Mouse (Mus musculus) heart, adult 2 months (tissue): ENCODE results near the gene Rnf186. TPM values are rescaled to one million over a fixed set of nuclear protein-coding genes. Genes with fewer than 3 reads are reported as not detected.

Experiments used
- DNase-seq, 2 experiments: peaks; one replicate each; pipeline ENCODE4 v3.0.0; 2021
- H3K27ac ChIP-seq: fragments of 200-600 bp; 2 replicates; pipeline ENCODE4 v1.8.1; 2022
- H3K27me3 ChIP-seq: fragments of 200-500 bp; 2 replicates; pipeline ENCODE4 v1.6.1; 2012; ENCODE audit warnings: mild to moderate bottlenecking, low read length, inconsistent platforms, mixed read lengths; ENCODE audit not compliant: control insufficient read depth, insufficient read depth
- H3K36me3 ChIP-seq: fragments of 200-500 bp; 2 replicates; pipeline ENCODE4 v1.6.1; 2012; ENCODE audit warnings: low read length, inconsistent platforms; ENCODE audit not compliant: control insufficient read depth, insufficient read depth
- H3K4me1 ChIP-seq: fragments of 200-500 bp; 2 replicates; pipeline ENCODE4 v1.6.1; 2011; ENCODE audit warnings: low read length; ENCODE audit not compliant: control insufficient read depth, insufficient read depth
- H3K4me3 ChIP-seq: fragments of 200-600 bp; 2 replicates; pipeline ENCODE4 v1.8.1; 2022
- H3K79me2 ChIP-seq: fragments of 200-500 bp; replicated peaks from 2 replicates; pipeline ENCODE4 v1.6.1; 2012; ENCODE audit warnings: mild to moderate bottlenecking, inconsistent platforms, low read length, moderate library complexity, mixed read lengths; ENCODE audit not compliant: control insufficient read depth, insufficient read depth
- H3K9ac ChIP-seq: fragments of 200-500 bp; 2 replicates; pipeline ENCODE4 v1.6.1; 2012; ENCODE audit warnings: low read depth, mild to moderate bottlenecking, control low read depth, inconsistent platforms, low read length, mixed read lengths
- CTCF ChIP-seq: fragments of 200-600 bp; IDR thresholded peaks from 2 replicates; pipeline ENCODE4 v1.8.1; 2022; ENCODE audit warnings: antibody characterized with exemption, mild to moderate bottlenecking, moderate library complexity
- EP300 ChIP-seq: fragments of 200-500 bp; IDR thresholded peaks from 2 replicates; pipeline ENCODE4 v1.6.1; 2011; ENCODE audit warnings: low read depth, low read length, control low read depth; ENCODE audit not compliant: insufficient read depth
- POLR2A ChIP-seq: fragments of 200-500 bp; IDR thresholded peaks from 2 replicates; pipeline ENCODE4 v1.6.1; 2011; ENCODE audit warnings: mild to moderate bottlenecking, low read depth, low read length, control low read depth; ENCODE audit not compliant: insufficient read depth
- WGBS: fragments of 180-500 bp; shearing (Covaris S2); methylation state at CpG from one replicate; pipeline ENCODE4 v1.1.7; 2018; 5-methylcytosine and 5-hydroxymethylcytosine counted together
- intact Hi-C: fragments of 180-260 bp; cut with DNase I; formaldehyde crosslinking; loops from one replicate; pipeline ENCODE4 v1.15.1; 2025
- polyA plus RNA-seq: library from polyadenylated mRNA; depleted of rRNA; stranded (reverse); fragments of >200 nt; gene quantifications from 2 replicates; pipeline ENCODE4 v1.2.3, GENCODE M21; 2012
- total RNA-seq, 2 experiments: library from RNA; stranded (reverse); gene quantifications; 2 replicates each; pipeline ENCODE4 v1.2.3; 2021

Rnf186 gene
- total and polyA plus RNA-seq, 3 experiments, result 2.0 TPM; not detected in 2

GRCm38 (mm10) chr4:138967485-138967884, 573 bp downstream of the Rnf186 start:
- TF ChIP-seq EP300 (no peak), POLR2A (no peak), CTCF (no peak)
- Histone ChIP-seq H3K79me2 (no peaks in the 10 kb centered on the region), H3K4me1 (no peaks in the 10 kb centered on the region; the same call in 1 of the 2 replicates), H3K36me3 (no peaks in the 10 kb centered on the region), H3K27ac (no peak overlapping the region), H3K4me3 (no peak overlapping the region), H3K27me3 (no peaks in the 10 kb centered on the region), H3K9ac (no peak overlapping the region)
- no peak for DNase-seq
- WGBS, result 83% methylated on average over 15 of the region's 15 CpGs
- intact Hi-C loops, result no loop called here

- Histone ChIP-seq H3K27me3 (no peaks in the 10 kb centered on the region), H3K9ac (no peak overlapping the region), H3K4me3 (no peak overlapping the region), H3K4me1 (no peaks in the 10 kb centered on the region; the same call in 1 of the 2 replicates), H3K79me2 (no peaks in the 10 kb centered on the region), H3K36me3 (no peaks in the 10 kb centered on the region), H3K27ac (no peak overlapping the region)
- WGBS, result 61% methylated on average over 16 of the region's 16 CpGs
- DNase-seq, result no peak
- intact Hi-C loops, result no loop called here
- no peak for TF ChIP-seq CTCF
- no peak for TF ChIP-seq POLR2A
- TF ChIP-seq EP300, result no peak
These were observed 2.1 kb downstream of the Rnf186 start for GRCm38 (mm10) chr4:138968772-138969556.

- TF ChIP-seq POLR2A (no peak), CTCF (no peak), EP300 (no peak)
- H3K9ac ChIP-seq, result no peak overlapping the region
- H3K79me2 ChIP-seq, result no peaks in the 10 kb centered on the region
- no peak overlapping the region for H3K4me3 ChIP-seq
- H3K36me3 ChIP-seq, result no peaks in the 10 kb centered on the region
- intact Hi-C loops, result loop anchor here (5.0 kb wide), 1 partner anchor 47 kb away; no protein-coding TSS in a partner anchor
- DNase-seq, result no peak
- H3K27ac ChIP-seq, result no peak overlapping the region
- WGBS, result 45% methylated on average over 9 of the region's 9 CpGs
- H3K27me3 ChIP-seq, result no peaks in the 10 kb centered on the region
- no peaks in the 10 kb centered on the region; the same call in 1 of the 2 replicates for H3K4me1 ChIP-seq
These were observed 2.8 kb downstream of the Rnf186 start for GRCm38 (mm10) chr4:138969736-138970135.

GRCm38 (mm10) chr4:138971371-138971770, 4.5 kb downstream of the Rnf186 start:
- H3K36me3 ChIP-seq, result no peaks in the 10 kb centered on the region
- no peak for TF ChIP-seq EP300
- no peak for TF ChIP-seq CTCF
- TF ChIP-seq POLR2A, result no peak
- intact Hi-C loops, result loop anchor here (5.0 kb wide), 1 partner anchor 49 kb away; no protein-coding TSS in a partner anchor

GRCm38 (mm10) chr4:138972139-138972826, 5.4 kb downstream of the Rnf186 start:
- TF ChIP-seq EP300 (peak; percentile 76; the same call in 1 of the 2 replicates), CTCF (peak; percentile 56), POLR2A (peak; percentile 96)
- Histone ChIP-seq H3K27me3 (no peaks in the 10 kb centered on the region), H3K79me2 (no peaks in the 10 kb centered on the region), H3K4me1 (no peaks in the 10 kb centered on the region; the same call in 1 of the 2 replicates), H3K4me3 (peak overlapping the region; percentile 74), H3K27ac (peak overlapping the region; percentile 88), H3K36me3 (no peaks in the 10 kb centered on the region), H3K9ac (peak overlapping the region; percentile 89)
- peak; percentile 76 to 83 for DNase-seq
- WGBS, result 4% methylated on average over 20 of the region's 20 CpGs
- intact Hi-C loops, result loop anchor here (5.0 kb wide), 1 partner anchor 50 kb away; no protein-coding TSS in a partner anchor

More at GRCm38 (mm10) chr4:138971371-138971770, 4.5 kb downstream of the Rnf186 start:
- no peak overlapping the region for H3K9ac ChIP-seq
- H3K27ac ChIP-seq, result peak overlapping the region; percentile 88; the same call in 1 of the 2 replicates
- H3K27me3 ChIP-seq, result no peaks in the 10 kb centered on the region
- DNase-seq, result no peak
- no peaks in the 10 kb centered on the region for H3K79me2 ChIP-seq
- no peak overlapping the region for H3K4me3 ChIP-seq
- 89% methylated on average over 6 of the region's 6 CpGs for WGBS
- H3K4me1 ChIP-seq, result no peaks in the 10 kb centered on the region; the same call in 1 of the 2 replicates
